Mouse (Mus musculus): ENCODE results near the gene Clock. TPM values are rescaled to one million over a fixed set of nuclear protein-coding genes. Genes with fewer than 3 reads are reported as not detected.

Gene Clock
- 23.1 and 25.9 TPM in 2 replicates for polyA plus RNA-seq (2012; rRNA removed; ENCODE audit: low replicate concordance)

GRCm38 (mm10) chr5:76304452-76305341 lies at the start of gene Clock:
Clock (minus strand) TSS chr5:76304792.

GRCm38 (mm10) chr5:76330953-76331352 lies 26.4 kb upstream of the Clock start, which contains the start of gene Pdcl2:
Pdcl2 (minus strand) TSS chr5:76331156.

DNA sequence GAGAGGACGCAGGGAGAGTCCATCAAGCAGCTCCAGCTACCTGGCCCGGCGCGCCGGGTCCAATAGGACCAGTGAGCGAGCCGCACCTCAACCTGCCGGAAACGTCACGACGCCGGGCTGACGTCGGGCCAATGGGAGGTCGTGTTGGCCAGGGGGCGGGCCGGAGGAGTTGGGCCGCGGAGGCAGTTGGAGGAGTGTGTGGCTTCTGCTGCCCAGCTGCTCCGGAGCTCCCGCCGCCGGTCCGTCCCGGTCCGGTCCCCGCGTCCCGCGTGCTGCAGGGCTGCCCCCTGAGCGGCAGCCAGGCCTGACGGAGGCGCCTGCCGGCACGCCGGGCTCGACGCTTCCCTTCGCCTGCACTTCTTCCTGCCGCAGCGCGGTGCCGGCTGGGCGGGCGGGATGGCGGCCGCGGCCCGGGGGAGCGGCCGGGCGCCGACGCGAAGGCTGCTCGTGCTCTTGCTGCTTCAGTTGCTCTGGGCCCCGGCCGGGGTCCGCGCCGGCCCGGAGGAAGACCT lies 120.8 kb downstream of the Clock start, which contains the start of gene Tmem165:
Tmem165 (plus strand) TSS at position 131 of the 512 bp plus-strand sequence.

Other genes starting within 250 kb of the Clock start
- 52.3 and 201 TPM in 2 replicates for gene Srd5a3, start 164.5 kb downstream of the Clock start, polyA plus RNA-seq (2012; rRNA removed; ENCODE audit: low replicate concordance)
- 50.1 and 93.7 TPM in 2 replicates for gene Tmem165, start 120.9 kb downstream of the Clock start, polyA plus RNA-seq (2012; rRNA removed; ENCODE audit: low replicate concordance)
- not detected in 2 replicates for gene Pdcl2, start 26.4 kb upstream of the Clock start, polyA plus RNA-seq (2012; rRNA removed; ENCODE audit: low replicate concordance)
- not detected in 2 replicates for gene Nmu, start 59.0 kb upstream of the Clock start, polyA plus RNA-seq (2012; rRNA removed; ENCODE audit: low replicate concordance)
- not detected in 2 replicates for gene Gm7271, start 179.2 kb upstream of the Clock start, polyA plus RNA-seq (2012; rRNA removed; ENCODE audit: low replicate concordance)
- gene Exoc1, start 224.5 kb upstream of the Clock start, polyA plus RNA-seq (2012; rRNA removed; ENCODE audit: low replicate concordance): 21.2 and 35.5 TPM in 2 replicates